ENCODE assay signal across 24 mouse cellular contexts in the genomic region with DNA sequence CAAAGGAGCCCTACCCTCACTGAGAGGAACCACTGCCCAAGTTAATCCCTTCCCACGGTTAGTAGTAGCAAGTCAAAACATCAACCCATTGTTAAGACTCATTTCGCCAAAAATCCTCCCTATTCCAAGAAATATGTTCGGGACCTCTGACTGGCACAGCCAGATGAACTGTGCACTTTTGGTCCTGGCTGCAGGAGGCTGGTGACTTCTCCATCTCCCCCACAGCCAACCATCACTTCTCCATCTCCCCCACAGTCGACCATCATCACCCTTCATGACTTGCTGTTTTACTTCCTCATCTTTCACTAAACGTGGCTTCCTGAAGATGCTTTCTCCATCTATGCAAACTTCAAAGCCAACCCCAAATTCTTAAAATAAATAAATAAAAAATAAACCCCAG. TPM values are rescaled to one million over a fixed set of nuclear protein-coding genes. Genes with fewer than 3 reads are reported as not detected.
A peak's percentile ranks its signal among the peaks of the same experiment; 100 is the strongest.
DNase-seq lines count a peak whose midpoint lies in the region; ATAC-seq lines count a peak whose summit lies in the region.
"Had no signal": no experiment of that assay in that cellular context is flagged by ENCODE, and none has a peak within 500 bp of the region (broad histone marks: within the 10 kb centered on the region; RNA-seq: fewer than 3 reads in every experiment).

No protein-coding gene starts in this region.

- intact Hi-C loops in left cerebral cortex, postnatal 10 days (cut with DNase I): loop anchor here (10.0 kb wide), 1 partner anchor 436 kb away; a partner anchor contains a TSS

- peak; percentile 59 for ATAC-seq in granulocyte monocyte progenitor cell, adult 5-6 weeks (replicated peaks; ENCODE audit: poor library complexity, severe bottlenecking)
- peak; percentile 46 for ATAC-seq in neutrophil, adult 5-6 weeks (ENCODE audit: extremely low read depth, insufficient number of reproducible peaks, low FRiP score, poor library complexity, severe bottlenecking)
- ATAC-seq: hindbrain, postnatal 0 days; intestine, postnatal 0 days; midbrain, embryonic 16.5 days; Patski had no signal

- DNase-seq in 416B (ENCODE audit: low read depth): peak; percentile 42
- peak; percentile 46 to 48 for DNase-seq in B cell, adult 2 months
- DNase-seq in left cerebral cortex, postnatal 10 days (ENCODE audit: extremely low spot score in 1 of 2, low spot score in 2 of 2): no peak
- no peak for DNase-seq in thymus, adult 18-20 months
- DNase-seq in testis, postnatal 14 days (ENCODE audit: low spot score): no peak
- DNase-seq: adrenal gland, adult 2 months; cerebellum, adult 18-20 months; cerebellum, postnatal 14 days; embryo, embryonic 11 days; kidney, postnatal 36 days; layer of hippocampus, postnatal 36 days; liver, embryonic 13.5 days; lung, postnatal 36 days; spleen, adult 18-20 months had no signal

RNA-seq across cellular contexts. Expression of a gene that starts 3.7 kb away (rescaled TPM):
- total RNA-seq in granulocyte monocyte progenitor cell, adult 5-6 weeks (2014; fragmentation: Nextera tagmentation): 65.3 and 71.3 TPM in 2 replicates
- 77.6 and 88.2 TPM in 2 replicates for total RNA-seq in granulocyte monocyte progenitor cell, adult 5-6 weeks (2017)
- total RNA-seq in neutrophil, adult 5-6 weeks (2017): 1,618 and 1,994 TPM in 2 replicates
- total RNA-seq in left cerebral cortex, postnatal 10 days (2021): 10 to 100 TPM; 16.7 to 17.4 TPM

RNA-seq across cellular contexts. Expression of a gene that starts 52.0 kb away (rescaled TPM):
- total RNA-seq in granulocyte monocyte progenitor cell, adult 5-6 weeks (2014; fragmentation: Nextera tagmentation): not detected in 2 replicates
- not detected in 2 replicates for total RNA-seq in granulocyte monocyte progenitor cell, adult 5-6 weeks (2017)
- total RNA-seq in neutrophil, adult 5-6 weeks (2017): not detected in 2 replicates
- total RNA-seq in left cerebral cortex, postnatal 10 days (2021): not detected
- total RNA-seq: adrenal gland, adult 2 months; gastrocnemius, adult 18-20 months; gastrocnemius, postnatal 4 days; hindbrain, postnatal 0 days; layer of hippocampus, adult 8-10 months; layer of hippocampus, postnatal 36 days; left cerebral cortex, postnatal 25 days had no signal

RNA-seq across cellular contexts. Expression of a gene that starts 59.8 kb away (rescaled TPM):
- 4.4 and 5.7 TPM in 2 replicates for total RNA-seq in granulocyte monocyte progenitor cell, adult 5-6 weeks (2014; fragmentation: Nextera tagmentation)
- 2.5 TPM in 2 replicates for total RNA-seq in granulocyte monocyte progenitor cell, adult 5-6 weeks (2017)
- total RNA-seq in neutrophil, adult 5-6 weeks (2017): 0.23 and 0.25 TPM in 2 replicates
- total RNA-seq in left cerebral cortex, postnatal 10 days (2021): 10 to 100 TPM; 61.2 to 61.4 TPM

Comparison
In these comparisons a context has a peak if more than half of its experiments do, and no peak if none do; other contexts are left out.
1. DNase-seq: peak in 416B (single experiment) and B cell, adult 2 months (2 of 2); none in left cerebral cortex, postnatal 10 days (0 of 2), thymus, adult 18-20 months (0 of 2) and testis, postnatal 14 days (single experiment).
2. RNA of a gene that starts 3.7 kb away (total RNA-seq): 1,618 to 1,994 TPM in neutrophil, adult 5-6 weeks; 65.3 to 88.2 TPM in granulocyte monocyte progenitor cell, adult 5-6 weeks and 16.7 to 17.4 TPM in left cerebral cortex, postnatal 10 days; every median in the first group is over 10 times any median in the second.
3. RNA of a gene that starts 59.8 kb away (total RNA-seq): 61.2 to 61.4 TPM in left cerebral cortex, postnatal 10 days; 2.5 to 5.7 TPM in granulocyte monocyte progenitor cell, adult 5-6 weeks and 0.23 to 0.25 TPM in neutrophil, adult 5-6 weeks; every median in the first group is over 4 times any median in the second.